Mouse (Mus musculus): ENCODE results near the gene Serbp1.

The Serbp1 gene

DNA sequence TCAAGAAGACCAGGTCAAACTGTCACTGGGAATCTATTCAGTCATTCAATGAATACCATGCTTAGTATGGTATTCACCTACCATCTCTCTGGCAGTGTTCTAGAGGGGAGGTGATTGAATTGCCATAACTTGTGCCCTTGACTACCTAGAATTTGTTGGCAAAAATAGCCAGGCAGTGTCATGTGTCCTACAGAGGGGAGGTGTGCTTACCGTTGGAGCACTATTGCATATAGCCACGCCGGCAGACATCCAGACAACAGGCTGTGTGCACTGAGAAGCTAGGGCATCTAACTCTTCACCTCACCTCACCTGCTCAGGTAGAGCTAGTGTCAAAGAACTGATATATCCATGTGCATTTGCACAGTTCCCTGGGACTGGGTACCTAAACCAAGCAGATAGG is 63.3 kb downstream of the Serbp1 start:
- no peak for DNase-seq (ENCODE audit: low read depth, low spot score)

DNA sequence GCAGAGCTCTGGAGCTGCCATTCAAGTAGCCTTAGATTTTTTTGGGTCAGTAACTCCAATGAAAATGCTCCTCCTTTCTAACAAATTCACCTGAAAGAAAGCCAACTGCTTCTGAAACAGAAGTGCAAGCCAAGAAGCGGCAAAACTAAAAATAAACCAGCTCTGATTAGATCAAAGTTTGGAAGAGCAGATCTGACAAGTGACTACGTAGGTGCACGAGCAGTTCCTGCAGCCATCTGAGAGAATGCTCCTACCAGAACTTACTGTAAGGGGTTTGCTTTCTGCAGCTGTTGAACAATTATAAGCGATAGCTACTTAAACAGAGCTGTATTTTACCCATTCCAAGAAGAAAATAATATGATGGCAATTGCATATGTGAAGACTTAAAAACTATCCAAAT is 64.5 kb downstream of the Serbp1 start:
- DNase-seq (ENCODE audit: low read depth, low spot score), result no peak

DNA sequence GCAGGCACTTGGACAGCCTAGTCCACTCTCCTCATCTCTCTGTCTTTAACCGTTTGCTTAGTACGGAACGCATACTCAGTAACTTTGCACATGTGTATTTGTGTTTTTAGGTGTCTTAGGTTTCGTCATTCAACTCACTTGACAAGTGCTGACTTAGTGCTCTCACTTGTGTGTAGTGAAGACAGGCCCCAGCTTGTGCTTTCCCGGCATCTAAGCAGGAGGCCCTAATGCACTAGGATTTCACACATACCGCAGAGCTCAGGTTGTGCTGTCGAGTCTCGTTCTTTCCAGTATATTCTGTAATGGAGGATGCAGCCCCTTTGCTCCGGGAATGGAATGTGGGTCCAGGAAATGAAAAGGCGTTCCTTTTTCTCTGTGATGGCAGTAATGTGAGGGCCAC is 65.2 kb downstream of the Serbp1 start:
- DNase-seq (ENCODE audit: low read depth, low spot score), result no peak

DNA sequence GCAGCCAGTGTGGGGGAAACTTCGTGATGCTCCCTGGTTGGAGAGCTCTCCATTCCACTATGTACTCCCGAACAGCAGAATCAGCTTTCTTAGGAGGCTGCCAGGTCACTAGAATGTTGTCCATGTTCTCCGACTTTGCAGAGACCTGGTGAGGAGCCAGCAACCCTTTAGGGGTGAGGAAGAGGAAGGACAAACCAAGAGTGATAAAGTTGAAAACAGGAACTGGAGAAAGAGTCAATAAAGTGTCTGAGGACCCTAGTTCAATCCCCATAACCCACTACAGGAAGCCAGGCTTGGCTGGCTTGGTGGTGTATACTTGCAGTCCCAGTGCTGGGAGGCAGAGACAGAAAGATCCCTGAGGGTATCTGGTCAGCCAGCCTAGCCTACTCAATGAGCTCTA is 71.0 kb downstream of the Serbp1 start:
- no peak for DNase-seq (ENCODE audit: low read depth, low spot score)

DNA sequence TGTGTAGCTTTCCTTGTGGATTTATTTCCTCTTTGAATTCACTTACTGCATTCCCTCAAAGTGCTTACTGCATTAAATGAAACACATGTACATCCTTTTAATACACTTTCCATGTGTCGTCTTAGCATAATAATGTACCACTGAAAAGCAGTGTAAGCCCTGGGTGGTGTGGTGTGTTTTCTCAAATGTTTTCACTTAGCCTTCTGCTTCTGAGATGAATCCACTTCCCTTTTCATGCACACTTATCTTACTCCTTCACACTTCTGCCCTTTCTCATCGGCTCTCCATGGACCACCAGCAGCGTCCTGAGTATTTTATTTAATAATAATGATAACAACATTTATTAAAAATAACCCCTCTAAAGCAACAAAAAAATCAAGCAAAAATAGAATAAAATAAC is 71.8 kb downstream of the Serbp1 start:
- DNase-seq (ENCODE audit: low read depth, low spot score), result no peak

DNA sequence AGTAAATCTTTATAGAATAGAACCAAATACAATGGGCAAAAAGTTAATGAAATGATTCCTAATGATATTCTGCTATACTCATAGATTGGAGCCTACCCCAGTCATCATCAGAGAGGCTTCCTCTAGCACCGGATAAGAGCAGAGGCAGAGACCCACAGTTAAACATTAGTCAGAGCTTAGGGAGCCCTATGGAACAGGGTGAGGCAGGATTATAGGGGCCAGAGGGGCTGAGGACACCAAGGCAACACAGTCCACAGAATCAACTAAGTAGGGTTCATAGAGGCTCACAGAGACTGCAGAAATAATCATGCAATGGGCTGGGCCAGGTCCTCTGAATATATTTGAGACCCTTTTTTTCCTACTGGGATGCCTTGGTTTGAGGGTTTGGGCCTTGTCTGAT is 76.7 kb downstream of the Serbp1 start:
- DNase-seq (ENCODE audit: low read depth, low spot score), result no peak

DNA sequence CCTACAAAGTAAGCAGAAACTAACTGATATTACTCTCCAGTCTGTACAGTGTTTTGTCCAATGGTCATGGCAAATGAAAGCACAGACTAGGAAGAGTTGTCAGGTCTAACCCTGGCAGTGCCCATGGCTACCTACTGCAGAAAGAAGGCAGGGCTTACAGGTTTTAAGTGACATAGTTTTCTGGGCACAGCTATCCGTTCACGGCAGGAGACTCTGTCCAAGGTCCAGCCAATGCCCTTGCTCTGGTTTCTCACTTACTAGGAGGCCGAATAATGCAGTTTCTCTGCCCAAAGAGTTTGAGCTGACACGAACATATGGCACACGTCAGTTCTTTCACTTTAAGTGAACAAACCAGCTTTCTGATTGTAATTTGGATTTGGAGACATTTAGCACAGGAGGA is 79.1 kb downstream of the Serbp1 start:
- no peak for DNase-seq (ENCODE audit: low read depth, low spot score)

DNA sequence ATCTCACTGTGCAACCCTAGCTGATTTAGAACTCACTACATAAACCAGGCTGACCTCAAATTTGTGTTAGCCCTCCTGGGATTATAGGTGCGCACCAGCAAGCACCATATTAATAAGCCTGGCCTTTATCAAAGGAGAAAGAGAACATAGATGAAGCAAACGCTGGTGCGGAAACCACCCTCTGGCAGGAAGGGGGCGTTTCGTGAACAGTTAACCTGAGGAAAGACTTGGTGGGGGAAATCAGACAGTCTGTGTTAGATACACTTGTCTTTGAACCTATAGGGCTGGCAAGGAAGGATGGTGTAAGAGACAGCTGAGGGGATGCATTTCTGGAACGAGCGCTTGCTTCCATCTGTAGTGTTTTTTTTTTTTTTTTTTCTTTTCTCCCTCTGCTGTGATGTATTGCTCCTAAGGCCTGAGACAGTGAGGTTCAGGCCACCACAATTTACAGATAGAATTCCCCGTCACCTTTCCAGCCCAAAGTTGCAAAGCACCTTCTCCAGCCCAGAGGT is 79.9 kb downstream of the Serbp1 start:
- no peak for DNase-seq (ENCODE audit: low read depth, low spot score)

DNA sequence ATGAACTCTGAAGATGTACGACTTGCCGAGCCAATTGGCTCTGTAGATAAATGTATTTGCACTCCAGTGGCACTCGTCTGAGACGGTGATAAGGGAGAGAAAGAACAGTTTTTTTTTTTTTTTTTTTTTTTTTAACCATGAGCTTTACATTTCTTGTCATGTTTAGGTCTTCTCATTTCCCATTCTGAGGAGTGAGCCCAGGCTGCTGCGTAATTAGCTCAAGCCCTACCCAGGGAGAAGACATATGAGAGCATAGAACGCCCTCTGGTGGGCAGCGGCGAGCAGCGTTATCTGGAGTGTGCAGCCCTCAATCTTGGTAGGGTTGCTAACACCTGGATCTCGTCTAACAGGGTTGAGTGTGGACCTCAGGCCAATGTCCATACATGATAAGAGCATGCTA is 80.5 kb downstream of the Serbp1 start:
- DNase-seq (ENCODE audit: low read depth, low spot score), result peak; percentile 49

DNA sequence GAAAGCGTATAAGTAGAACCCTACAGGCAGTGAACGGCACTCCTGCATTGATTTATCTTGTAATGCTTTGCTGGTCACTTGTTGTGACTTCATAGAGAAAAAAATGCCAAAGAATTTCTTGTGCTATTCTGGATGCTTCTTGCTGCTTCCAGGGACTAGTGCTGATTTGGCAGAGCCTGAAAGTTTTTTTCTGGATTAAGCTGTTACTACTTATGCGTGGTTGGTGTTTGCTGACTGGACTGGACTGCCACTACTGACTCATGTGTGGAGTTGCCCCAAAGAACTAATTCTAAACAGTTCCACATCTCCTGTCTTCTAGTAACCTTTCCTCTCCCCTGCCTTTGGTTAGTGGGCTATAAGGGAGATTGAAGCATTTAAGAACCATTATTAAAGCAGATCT is 85.8 kb downstream of the Serbp1 start:
- no peak for DNase-seq (ENCODE audit: low read depth, low spot score)

DNA sequence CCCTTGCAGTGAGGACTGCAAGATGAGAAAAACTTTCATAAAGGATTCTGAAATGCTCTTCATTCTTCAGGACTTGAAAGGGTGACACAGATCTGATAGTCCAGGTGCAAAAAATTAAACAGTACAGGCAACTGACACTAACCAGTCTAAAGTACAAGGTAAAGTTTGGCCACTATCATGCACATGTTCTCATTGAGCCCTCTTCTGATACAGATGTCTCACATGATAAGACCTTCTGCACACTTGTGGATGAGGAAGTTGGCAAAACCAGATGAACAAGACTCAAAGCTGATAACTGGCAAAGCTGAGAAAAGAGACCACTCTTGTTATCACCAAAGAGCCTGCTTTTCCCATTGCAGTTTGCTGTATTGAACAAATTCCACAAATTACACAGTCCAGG is 100.0 kb downstream of the Serbp1 start:
- no peak for DNase-seq (ENCODE audit: low read depth, low spot score)

DNA sequence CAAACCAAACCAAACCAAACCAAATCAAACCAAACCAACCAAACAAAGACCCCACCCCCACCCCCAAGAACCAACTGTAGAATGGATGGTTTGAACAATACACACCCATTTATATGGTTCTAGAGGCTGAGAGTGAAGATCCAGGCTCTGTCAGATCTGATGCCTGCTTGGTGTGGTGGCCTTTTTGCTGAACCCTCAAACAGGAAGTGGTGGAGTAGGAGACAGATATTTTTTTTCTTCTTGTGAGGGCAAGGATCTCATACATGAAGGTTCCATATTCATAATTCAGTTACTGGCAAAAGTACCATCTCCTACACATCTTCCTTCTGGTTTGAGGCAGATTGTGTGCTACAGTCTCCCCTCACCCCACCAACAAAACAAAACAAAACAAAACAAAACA is 101.5 kb downstream of the Serbp1 start:
- DNase-seq (ENCODE audit: low read depth, low spot score), result no peak

All from WW6 (cell line).